Mouse (Mus musculus) hindbrain, embryonic 15.5 days (tissue): ENCODE data around the gene Sh3bgrl. TPM values are rescaled to one million over a fixed set of nuclear protein-coding genes. Genes with fewer than 3 reads are reported as not detected.

ENCODE experiments used
- ATAC-seq: fragments of 200-750 bp; cut with Nextera tagmentation; 2 replicates; pipeline ENCODE4 v1.8.0; 2017; ENCODE audit warnings: low read depth, moderate number of reproducible peaks, moderate TSS enrichment; ENCODE audit not compliant: low FRiP score
- H3K27ac ChIP-seq: fragments of 300-500 bp; sonication (generic); replicated peaks from 2 replicates; pipeline ENCODE4 v1.5.1; 2015; ENCODE audit warnings: mild to moderate bottlenecking, inconsistent platforms
- H3K27me3 ChIP-seq: fragments of 300-500 bp; sonication (generic); 2 replicates; pipeline ENCODE4 v1.6.1; 2015; ENCODE audit warnings: control low read depth, inconsistent platforms
- H3K36me3 ChIP-seq: fragments of 300-500 bp; sonication (generic); 2 replicates; pipeline ENCODE4 v1.6.1; 2015; ENCODE audit warnings: control low read depth, inconsistent platforms
- H3K4me1 ChIP-seq: fragments of 300-500 bp; sonication (generic); replicated peaks from 2 replicates; pipeline ENCODE4 v1.6.1; 2015; ENCODE audit warnings: control low read depth, inconsistent platforms
- H3K4me2 ChIP-seq: fragments of 300-500 bp; sonication (generic); 2 replicates; pipeline ENCODE4 v1.6.1; 2015; ENCODE audit warnings: moderate library complexity, mild to moderate bottlenecking, inconsistent platforms
- H3K4me3 ChIP-seq: fragments of 300-500 bp; sonication (generic); 2 replicates; pipeline ENCODE4 v1.5.1; 2015; ENCODE audit warnings: mild to moderate bottlenecking, inconsistent platforms
- H3K9ac ChIP-seq: fragments of 300-500 bp; sonication (generic); 2 replicates; pipeline ENCODE4 v1.6.1; 2015; ENCODE audit warnings: inconsistent platforms
- H3K9me3 ChIP-seq: fragments of 300-500 bp; sonication (generic); 2 replicates; pipeline ENCODE4 v1.6.1; 2016; ENCODE audit warnings: control low read depth, inconsistent platforms
- WGBS: fragments of 180-500 bp; shearing (Covaris S2); methylation state at CpG from one replicate; pipeline ENCODE4 v1.1.7; 2015; 5-methylcytosine and 5-hydroxymethylcytosine counted together
- polyA plus RNA-seq: library from polyadenylated mRNA; unstranded; fragments of >200 nt; fragmentation: Nextera tagmentation; extraction: Ambion mirVana; gene quantifications from 2 replicates; pipeline ENCODE4 v1.2.1, GENCODE M21; 2015

The Sh3bgrl gene
- polyA plus RNA-seq, 1 experiment from 2014 or later = 181 TPM

- H3K27ac ChIP-seq = no peak overlapping the region
- no peaks in the 10 kb centered on the region for H3K36me3 ChIP-seq
- no peak overlapping the region for H3K4me2 ChIP-seq
- no peak for ATAC-seq
- H3K4me3 ChIP-seq = no peak overlapping the region
- no peaks in the 10 kb centered on the region for H3K4me1 ChIP-seq
- no peak overlapping the region for H3K9ac ChIP-seq
- no peaks in the 10 kb centered on the region for H3K9me3 ChIP-seq
- no peaks in the 10 kb centered on the region for H3K27me3 ChIP-seq
- 68% methylated on average over 4 of the region's 4 CpGs for WGBS
Observed at GRCm38 (mm10) chrX:109190969-109191368, 95.8 kb downstream of the Sh3bgrl start.

DNA sequence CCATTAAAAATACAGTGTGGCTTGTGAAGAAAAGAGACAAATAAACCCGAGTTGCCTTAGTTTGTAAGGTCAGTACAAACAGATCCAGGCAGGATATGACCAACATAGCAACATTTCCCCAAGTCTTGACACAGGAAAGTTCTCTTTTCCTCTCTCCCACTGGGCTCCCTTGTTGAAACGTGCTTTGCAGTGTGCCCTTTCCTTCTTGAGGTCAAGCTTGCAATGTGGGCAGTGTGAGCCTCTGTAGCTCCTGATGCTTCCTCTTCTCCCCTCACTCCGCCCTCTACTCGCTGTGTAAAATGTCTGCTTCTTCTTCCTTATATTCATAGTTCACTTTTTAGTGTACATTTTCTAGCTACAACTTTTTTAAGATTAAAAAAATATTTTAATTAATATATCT, 96.3 kb downstream of the Sh3bgrl start:
- 66% methylated on average over 4 of the region's 4 CpGs for WGBS
- no peaks in the 10 kb centered on the region for H3K4me1 ChIP-seq
- H3K27ac ChIP-seq = no peak overlapping the region
- H3K9ac ChIP-seq = no peak overlapping the region
- ATAC-seq = no peak
- no peaks in the 10 kb centered on the region for H3K9me3 ChIP-seq
- H3K27me3 ChIP-seq = no peaks in the 10 kb centered on the region
- no peak overlapping the region for H3K4me2 ChIP-seq
- H3K36me3 ChIP-seq = no peaks in the 10 kb centered on the region
- no peak overlapping the region for H3K4me3 ChIP-seq

DNA sequence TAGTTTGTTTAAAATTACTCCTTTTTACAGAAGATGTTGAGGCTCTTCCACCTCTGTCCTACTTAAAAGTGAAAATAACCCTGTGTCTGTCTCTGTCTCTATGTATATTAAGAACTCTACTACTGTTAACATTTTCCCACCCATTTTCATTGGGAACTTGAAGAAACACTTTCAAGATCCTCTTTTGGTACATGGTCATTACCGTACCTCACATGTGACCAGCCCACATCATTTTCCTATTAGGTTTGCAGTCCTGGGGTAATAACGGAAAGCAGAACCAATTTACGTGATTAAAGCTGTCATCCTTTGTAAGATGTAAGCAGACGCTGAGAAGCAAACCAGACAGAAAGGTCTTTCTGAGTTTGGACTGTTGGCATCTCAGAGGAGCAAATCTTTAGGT, 101.3 kb downstream of the Sh3bgrl start, which contains the start of gene Gm6377:
Gene Gm6377 (plus strand): TSS at position 289 of the 400 bp plus-strand sequence.
- WGBS = 84% methylated on average over 4 of the region's 4 CpGs
- Histone ChIP-seq H3K4me1 (no peaks in the 10 kb centered on the region), H3K9ac (no peak within 1 kb of the TSS), H3K9me3 (no peaks in the 10 kb centered on the region), H3K27me3 (no peaks in the 10 kb centered on the region), H3K36me3 (no peaks in the 10 kb centered on the region), H3K27ac (no peak within 1 kb of the TSS), H3K4me3 (no peak within 1 kb of the TSS), H3K4me2 (no peak within 1 kb of the TSS)
- no peak for ATAC-seq

DNA sequence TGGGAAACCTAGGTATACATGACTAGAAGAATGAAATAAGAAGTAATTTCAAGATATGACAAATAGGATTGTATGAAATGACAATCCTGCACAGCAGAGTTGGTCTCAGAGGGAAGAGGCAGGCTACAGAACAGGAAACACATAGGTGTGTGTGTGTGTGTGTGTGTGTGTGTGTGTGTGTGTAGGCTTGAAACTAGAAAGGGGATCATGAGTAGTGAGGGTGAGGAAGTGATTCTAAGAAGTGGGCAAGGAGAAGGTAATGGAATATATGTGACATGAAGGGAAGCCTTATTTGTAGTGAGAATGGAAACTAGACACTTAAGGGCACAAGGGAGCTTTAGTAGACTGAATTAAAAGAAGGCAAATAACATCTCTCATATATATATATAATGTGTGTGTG, 112.7 kb downstream of the Sh3bgrl start:
- no peaks in the 10 kb centered on the region for H3K36me3 ChIP-seq
- H3K4me1 ChIP-seq = no peaks in the 10 kb centered on the region
- H3K4me2 ChIP-seq = no peak overlapping the region
- no peaks in the 10 kb centered on the region for H3K9me3 ChIP-seq
- no peak overlapping the region for H3K4me3 ChIP-seq
- H3K9ac ChIP-seq = no peak overlapping the region
- ATAC-seq = no peak
- no peaks in the 10 kb centered on the region for H3K27me3 ChIP-seq
- no peak overlapping the region for H3K27ac ChIP-seq

DNA sequence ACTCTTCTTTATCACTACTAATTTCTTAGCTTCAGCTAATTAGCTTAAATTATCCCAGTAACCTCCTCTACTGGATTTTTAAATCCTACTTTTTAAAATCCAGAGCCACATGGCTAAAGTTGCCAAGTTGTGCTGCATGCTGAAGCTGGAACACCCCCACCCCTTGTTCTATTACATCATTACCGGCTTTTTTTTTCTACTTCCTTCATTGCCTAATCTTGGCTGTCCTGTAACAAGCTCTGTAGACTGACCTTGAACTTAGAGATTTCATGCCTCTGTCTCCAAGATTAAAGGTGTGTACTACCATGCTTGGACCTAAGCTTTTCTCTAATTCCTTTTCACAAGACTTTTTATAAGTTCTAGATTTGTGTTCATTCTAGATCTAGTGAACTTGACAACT, 133.6 kb downstream of the Sh3bgrl start:
- H3K9me3 ChIP-seq = no peaks in the 10 kb centered on the region
- H3K4me3 ChIP-seq = no peak overlapping the region
- ATAC-seq = no peak
- H3K27me3 ChIP-seq = no peaks in the 10 kb centered on the region
- no peak overlapping the region for H3K27ac ChIP-seq
- H3K4me1 ChIP-seq = no peaks in the 10 kb centered on the region
- H3K9ac ChIP-seq = no peak overlapping the region
- no peak overlapping the region for H3K4me2 ChIP-seq
- WGBS = 96% methylated on average over 1 of the region's 1 CpGs
- H3K36me3 ChIP-seq = no peaks in the 10 kb centered on the region

DNA sequence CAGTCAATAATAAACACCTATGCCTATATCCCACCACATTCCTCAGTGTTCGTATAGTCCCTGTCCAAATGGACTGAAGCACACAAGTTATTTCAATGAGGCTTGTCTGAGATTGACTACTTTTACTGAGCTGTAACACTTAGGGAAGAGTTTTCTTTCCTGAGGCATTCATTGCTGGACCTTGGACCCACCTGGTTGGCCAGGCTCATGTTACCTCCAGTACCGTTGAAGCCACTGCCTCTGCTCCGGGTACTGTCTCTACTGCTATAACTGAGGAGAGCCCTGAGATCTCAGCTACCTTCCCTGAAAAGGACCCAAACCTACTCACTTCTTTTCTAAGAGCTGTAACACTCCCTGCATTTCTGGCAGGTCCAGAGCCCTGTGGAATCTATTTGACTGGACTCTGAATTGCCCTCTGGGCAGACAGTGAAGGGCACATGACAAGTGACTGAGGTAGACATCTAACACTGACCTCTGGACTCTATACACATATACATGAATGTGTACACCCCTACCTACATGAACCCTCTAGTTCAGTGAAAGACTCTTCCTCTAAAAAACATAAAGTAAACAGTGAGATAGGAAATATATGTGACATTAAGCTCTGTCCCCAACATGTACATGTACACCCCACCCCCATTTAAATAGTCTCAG, 140.3 kb downstream of the Sh3bgrl start:
- H3K27ac ChIP-seq = no peak overlapping the region
- 92% methylated on average over 3 of the region's 3 CpGs for WGBS
- H3K4me1 ChIP-seq = no peaks in the 10 kb centered on the region
- no peak for ATAC-seq
- no peak overlapping the region for H3K9ac ChIP-seq
- no peaks in the 10 kb centered on the region for H3K27me3 ChIP-seq
- H3K4me3 ChIP-seq = no peak overlapping the region
- H3K36me3 ChIP-seq = no peaks in the 10 kb centered on the region
- no peak overlapping the region for H3K4me2 ChIP-seq
- H3K9me3 ChIP-seq = no peaks in the 10 kb centered on the region

DNA sequence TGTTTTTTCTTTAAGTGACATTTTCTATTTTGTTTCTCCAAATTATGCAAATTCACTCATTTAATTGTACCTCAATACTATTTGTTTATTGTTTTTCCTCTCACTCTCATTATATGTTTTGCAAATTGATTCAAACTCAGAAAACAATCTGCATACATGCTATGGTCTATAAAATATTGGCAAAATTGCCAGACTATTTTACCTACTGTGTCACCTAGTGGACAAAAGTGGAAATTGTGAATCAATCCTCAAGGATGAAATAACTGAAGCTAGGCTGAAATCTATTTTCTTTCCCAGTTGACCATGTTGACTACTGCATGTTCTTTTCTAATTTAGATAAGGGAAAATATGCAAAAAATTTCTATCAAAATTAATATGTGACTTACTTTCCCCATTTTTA, 143.0 kb downstream of the Sh3bgrl start:
- Histone ChIP-seq H3K36me3 (no peaks in the 10 kb centered on the region), H3K9me3 (no peaks in the 10 kb centered on the region), H3K27me3 (no peaks in the 10 kb centered on the region), H3K27ac (no peak overlapping the region), H3K4me1 (no peaks in the 10 kb centered on the region), H3K9ac (no peak overlapping the region), H3K4me3 (no peak overlapping the region), H3K4me2 (no peak overlapping the region)
- ATAC-seq = no peak

Other genes starting within 250 kb of the Sh3bgrl start
- 11.0 and 14.1 TPM in 2 replicates for gene Hmgn5, start 82.0 kb upstream of the Sh3bgrl start, polyA plus RNA-seq
- 0.05 and 0.06 TPM in 2 replicates for gene Gm6377, start 101.4 kb downstream of the Sh3bgrl start, polyA plus RNA-seq